ENCODE assay signal across 1 mouse cellular context in the genomic region with DNA sequence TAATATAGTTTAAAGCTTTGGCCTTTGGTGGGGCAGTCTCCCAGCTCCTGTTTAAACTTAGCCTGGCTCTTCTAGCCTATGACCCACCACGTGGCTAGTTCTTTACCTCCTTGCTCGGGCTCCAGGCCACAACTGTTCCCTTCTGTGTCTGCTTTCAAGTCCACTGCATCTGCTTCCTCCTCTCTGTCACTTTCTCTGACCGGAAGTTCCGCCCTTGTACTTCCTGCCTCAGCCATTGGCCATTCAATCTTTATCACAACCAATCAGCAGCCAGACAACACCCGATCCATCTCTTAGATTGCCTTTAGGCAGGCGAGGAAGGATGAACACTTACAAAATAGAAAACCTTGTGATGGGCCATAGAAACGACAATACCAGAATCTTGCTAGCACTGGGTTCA.
TF ChIP-seq lines count a peak whose summit lies in the region.

No protein-coding gene starts in this region.

TF ChIP-seq in CH12.LX, 34 proteins besides CTCF, POLR2A, EP300 and RAD21 (continued from another document):
- no peak for TF ChIP-seq ZNF384 (IDR thresholded peaks at IDR 0.05; ENCODE audit: low read depth, low read length)
- no peak for TF ChIP-seq ZC3H11A (IDR thresholded peaks at IDR 0.05; ENCODE audit: low read depth, low read length)
